Mouse (Mus musculus) lung, adult 2 months (tissue): ENCODE data around the gene Sptlc3. TPM values are rescaled to one million over a fixed set of nuclear protein-coding genes. Genes with fewer than 3 reads are reported as not detected.

ENCODE experiments used
- DNase-seq: peaks from one replicate; pipeline ENCODE4 v3.0.0; 2022
- H3K4me1 ChIP-seq: fragments of 200-500 bp; 2 replicates; pipeline ENCODE4 v1.6.1; 2011; ENCODE audit warnings: low read length; ENCODE audit not compliant: control insufficient read depth, insufficient read depth
- H3K4me3 ChIP-seq: fragments of 200-500 bp; replicated peaks from 2 replicates; pipeline ENCODE3; 2011; ENCODE audit warnings: low read depth, mild to moderate bottlenecking, control low read depth, low read length; ENCODE audit errors: extremely low read depth
- CTCF ChIP-seq: fragments of 200-500 bp; IDR thresholded peaks from 2 replicates; pipeline ENCODE4 v1.5.1; 2011; ENCODE audit warnings: mild to moderate bottlenecking, low read length, control low read depth; ENCODE audit not compliant: insufficient read depth
- POLR2A ChIP-seq: fragments of 200-500 bp; IDR thresholded peaks from 2 replicates; pipeline ENCODE4 v1.6.1; 2011; ENCODE audit warnings: low read depth, mild to moderate bottlenecking, control low read depth, low read length, borderline replicate concordance; ENCODE audit errors: extremely low read depth
- WGBS: fragments of 180-500 bp; shearing (Covaris S2); methylation state at CpG from one replicate; pipeline ENCODE4 v1.1.7; 2018; 5-methylcytosine and 5-hydroxymethylcytosine counted together
- polyA plus RNA-seq: library from polyadenylated mRNA; depleted of rRNA; stranded (reverse); fragments of >200 nt; gene quantifications from 2 replicates; pipeline ENCODE4 v1.2.3, GENCODE M21; 2012

The Sptlc3 gene
- polyA plus RNA-seq, 1 experiment, result 1.4 TPM

- no peak for DNase-seq
- Histone ChIP-seq H3K4me1 (no peaks in the 10 kb centered on the region), H3K4me3 (no peak overlapping the region)
- no peak for TF ChIP-seq POLR2A
- no peak for TF ChIP-seq CTCF
- 78% methylated on average over 5 of the region's 5 CpGs for WGBS
These were observed 103.5 kb downstream of the Sptlc3 start for GRCm38 (mm10) chr2:139597229-139597628.

GRCm38 (mm10) chr2:139601543-139602194 lies 108.0 kb downstream of the Sptlc3 start:
- no peak for DNase-seq
- H3K4me3 ChIP-seq, result no peak overlapping the region
- TF ChIP-seq CTCF (no peak), POLR2A (no peak)
- 37% methylated on average over 7 of the region's 7 CpGs for WGBS
- no peaks in the 10 kb centered on the region for H3K4me1 ChIP-seq

DNA sequence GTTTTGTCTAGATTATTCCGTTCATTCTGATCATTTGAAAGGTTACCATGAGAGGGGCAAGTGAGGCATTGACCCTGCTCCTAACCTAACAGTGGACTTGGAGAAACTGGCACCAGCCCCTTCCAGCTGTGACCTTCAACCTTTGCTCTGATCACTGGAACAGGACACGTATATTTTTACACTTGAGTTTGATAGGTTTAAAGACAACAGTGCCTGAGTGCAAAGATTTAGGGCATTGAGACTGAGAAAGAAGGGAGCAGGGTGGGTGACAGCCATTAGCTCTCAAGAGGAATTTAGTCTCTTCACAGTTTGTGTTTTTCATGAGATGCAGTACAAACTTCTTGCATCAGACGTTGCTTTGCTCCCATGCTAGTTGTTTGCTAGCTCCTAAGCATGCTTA lies 114.5 kb downstream of the Sptlc3 start:
- Histone ChIP-seq H3K4me1 (no peaks in the 10 kb centered on the region), H3K4me3 (no peak overlapping the region)
- TF ChIP-seq POLR2A (no peak), CTCF (no peak)
- DNase-seq, result no peak
- WGBS, result 41% methylated on average over 3 of the region's 3 CpGs

DNA sequence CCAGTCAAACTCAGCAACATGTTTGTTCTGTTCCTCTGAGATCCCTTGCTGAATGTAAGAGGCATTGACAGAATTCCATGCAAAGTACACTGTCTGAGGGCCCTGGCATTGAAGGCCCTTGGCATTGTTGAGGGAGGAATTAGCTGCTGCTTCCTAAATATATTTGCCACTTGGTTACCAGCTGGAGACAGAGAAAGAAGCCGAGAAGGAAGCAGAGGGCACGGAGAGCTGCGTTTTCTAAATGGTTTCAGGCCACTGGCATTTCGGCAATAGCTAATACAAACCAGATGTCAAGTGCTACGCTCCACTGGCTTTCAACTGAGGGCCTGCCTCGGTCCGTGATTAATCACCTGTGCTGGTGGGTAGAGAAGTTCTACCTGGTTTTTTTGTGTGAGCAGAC lies 115.1 kb downstream of the Sptlc3 start:
- no peak overlapping the region for H3K4me3 ChIP-seq
- WGBS, result 28% methylated on average over 7 of the region's 7 CpGs
- no peaks in the 10 kb centered on the region for H3K4me1 ChIP-seq
- TF ChIP-seq POLR2A (no peak), CTCF (no peak)
- DNase-seq, result no peak

- 55% methylated on average over 7 of the region's 7 CpGs for WGBS
- no peak for DNase-seq
- H3K4me3 ChIP-seq, result no peak overlapping the region
- TF ChIP-seq POLR2A (no peak), CTCF (no peak)
- no peaks in the 10 kb centered on the region for H3K4me1 ChIP-seq
These were observed 115.5 kb downstream of the Sptlc3 start for GRCm38 (mm10) chr2:139609231-139609630.

- H3K4me3 ChIP-seq, result no peak overlapping the region
- H3K4me1 ChIP-seq, result no peaks in the 10 kb centered on the region
- WGBS, result 62% methylated on average over 8 of the region's 8 CpGs
- TF ChIP-seq CTCF (no peak), POLR2A (no peak)
- no peak for DNase-seq
These were observed 116.1 kb downstream of the Sptlc3 start for GRCm38 (mm10) chr2:139609662-139610291.

GRCm38 (mm10) chr2:139612410-139613107 lies 118.8 kb downstream of the Sptlc3 start:
- no peak for DNase-seq
- 52% methylated on average over 10 of the region's 10 CpGs for WGBS
- TF ChIP-seq POLR2A, result no peak
- no peak for TF ChIP-seq CTCF
- no peaks in the 10 kb centered on the region for H3K4me1 ChIP-seq
- H3K4me3 ChIP-seq, result no peak overlapping the region

DNA sequence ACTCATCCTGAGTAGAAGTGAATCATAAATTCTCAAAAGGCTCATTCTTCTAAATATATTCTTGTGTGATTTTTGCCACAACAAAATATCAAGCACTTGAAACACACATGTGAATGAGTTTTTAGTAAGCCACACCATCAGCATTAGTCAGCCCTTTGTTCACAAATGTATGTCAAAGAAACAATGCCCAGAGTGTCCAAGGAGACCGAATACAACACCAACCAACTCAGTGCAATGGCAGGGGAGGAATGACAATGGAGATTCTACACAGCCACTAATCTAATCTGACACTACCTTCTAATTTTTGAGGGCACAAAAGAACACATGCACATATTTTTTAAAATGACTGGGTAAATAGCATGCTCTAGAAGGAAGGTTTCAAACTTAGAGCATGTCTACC lies 132.8 kb downstream of the Sptlc3 start:
- WGBS, result 84% methylated on average over 1 of the region's 1 CpGs
- DNase-seq, result no peak
- Histone ChIP-seq H3K4me1 (no peaks in the 10 kb centered on the region), H3K4me3 (no peak overlapping the region)
- TF ChIP-seq POLR2A (no peak), CTCF (no peak)

DNA sequence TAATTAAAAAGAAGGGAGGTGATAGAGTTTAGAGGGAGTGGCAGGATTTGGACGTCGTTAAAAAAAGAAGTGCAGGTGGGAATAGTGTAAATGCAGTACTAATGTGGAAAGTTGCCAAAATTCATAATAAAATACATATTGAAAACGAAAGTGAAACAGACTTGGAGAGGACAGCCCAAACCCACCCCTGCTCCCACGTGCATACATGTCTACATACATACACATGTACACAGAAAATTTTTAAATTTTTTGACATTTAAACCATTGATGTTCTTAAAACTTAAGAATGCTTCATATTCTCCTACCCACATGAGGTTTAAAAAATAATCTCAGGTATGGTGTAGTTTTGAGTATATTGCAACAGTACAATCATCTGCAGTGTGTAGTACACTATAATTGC lies 135.0 kb downstream of the Sptlc3 start:
- no peak for DNase-seq
- Histone ChIP-seq H3K4me1 (no peaks in the 10 kb centered on the region), H3K4me3 (no peak overlapping the region)
- TF ChIP-seq POLR2A, result no peak
- no peak for TF ChIP-seq CTCF
- 45% methylated on average over 4 of the region's 4 CpGs for WGBS

DNA sequence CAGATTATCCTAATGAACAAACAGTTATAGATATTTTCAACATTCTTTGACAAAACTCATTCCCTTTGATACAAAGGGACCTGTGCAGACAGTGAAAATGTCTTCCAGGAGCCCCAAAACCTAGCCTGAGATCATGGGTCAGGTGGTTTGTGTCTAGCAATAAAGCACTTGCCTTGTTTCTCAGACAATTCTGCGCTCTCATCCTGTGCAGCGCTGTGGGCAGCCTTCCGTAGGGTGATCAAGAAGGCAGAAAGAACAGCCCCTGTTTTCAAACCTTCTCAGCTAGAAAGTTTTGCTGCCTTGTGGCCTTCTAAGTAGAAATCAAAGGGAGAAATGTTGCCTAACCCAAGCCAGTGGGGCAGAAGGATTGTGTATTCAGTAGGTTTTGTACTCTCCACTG lies 135.9 kb downstream of the Sptlc3 start:
- no peak overlapping the region for H3K4me3 ChIP-seq
- H3K4me1 ChIP-seq, result no peaks in the 10 kb centered on the region
- TF ChIP-seq CTCF (no peak), POLR2A (no peak)
- DNase-seq, result no peak
- 94% methylated on average over 3 of the region's 3 CpGs for WGBS
